Mouse (Mus musculus) spleen, adult 2 months (tissue): ENCODE measurements around the gene Gnao1.

Source experiments
- CTCF ChIP-seq: fragments of 200-500 bp; IDR thresholded peaks from 2 replicates; pipeline ENCODE4 v1.5.1; 2011; ENCODE audit warnings: mild to moderate bottlenecking, inconsistent platforms; ENCODE audit not compliant: insufficient read depth, insufficient read length, insufficient replicate concordance; ENCODE audit errors: extremely low read depth
- POLR2A ChIP-seq: fragments of 200-500 bp; IDR thresholded peaks from 2 replicates; pipeline ENCODE4 v1.6.1; 2011; ENCODE audit warnings: low read depth, low read length, inconsistent platforms

DNA sequence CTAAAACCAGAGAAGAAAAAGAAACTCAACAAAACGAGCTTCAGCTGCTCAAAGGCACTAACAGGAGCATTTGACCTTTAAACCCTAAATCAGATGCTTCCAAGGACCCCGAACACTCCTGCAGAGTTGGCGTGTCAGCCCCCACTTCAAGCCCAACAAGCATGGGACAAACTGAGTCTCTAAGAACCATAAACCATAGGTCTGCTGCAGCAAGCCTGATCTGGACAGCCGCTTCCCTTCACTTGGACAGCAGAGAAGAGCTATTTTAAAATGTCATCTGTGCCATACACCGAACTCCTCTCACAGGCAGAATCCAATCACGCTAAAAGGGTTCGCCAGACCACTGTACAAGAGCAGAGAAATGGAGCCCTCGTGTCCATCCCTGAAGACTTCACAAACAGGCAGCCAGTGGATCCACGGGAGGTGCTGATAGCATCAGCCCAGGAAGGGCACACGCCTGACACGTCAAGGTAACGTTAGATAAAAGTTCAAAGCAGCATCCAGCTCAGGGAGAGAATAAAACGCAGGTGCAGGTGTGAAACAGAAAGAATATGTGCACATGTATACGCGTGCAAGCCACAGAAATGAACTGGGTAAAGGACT lies 199.6 kb downstream of the Gnao1 start:
- no peak for TF ChIP-seq CTCF
- TF ChIP-seq POLR2A: no peak
